Comparison of ENCODE assay signal across 9 mouse cellular contexts in the genomic region with DNA sequence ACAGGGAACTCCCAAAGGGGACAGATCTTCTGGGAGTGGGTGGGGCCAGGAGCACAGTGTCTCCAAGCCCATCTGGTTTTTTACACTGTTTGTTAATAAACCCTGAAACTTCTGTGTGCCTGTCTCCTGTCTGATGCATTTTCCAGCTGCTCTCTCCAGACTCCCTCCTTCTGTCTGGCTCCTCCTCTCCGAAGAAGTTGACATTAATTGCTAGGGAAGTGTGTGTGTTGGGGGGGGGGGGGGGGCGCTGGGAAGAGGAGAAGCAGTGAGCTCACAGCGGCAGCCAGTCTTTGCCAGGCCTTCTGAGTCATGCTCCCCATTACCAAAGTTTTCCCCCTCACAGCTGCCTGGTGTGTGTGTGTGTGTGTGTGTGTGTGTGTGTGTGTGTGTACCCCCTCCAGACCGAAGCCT. TPM values are rescaled to one million over a fixed set of nuclear protein-coding genes. Genes with fewer than 3 reads are reported as not detected.
DNase-seq lines count a peak whose midpoint lies in the region; ATAC-seq and TF ChIP-seq lines count a peak whose summit lies in the region.
"Had no signal": no experiment of that assay in that cellular context is flagged by ENCODE, and none has a peak within 500 bp of the region (broad histone marks: within the 10 kb centered on the region; RNA-seq: fewer than 3 reads in every experiment).

No protein-coding gene starts in this region.

- DNase-seq in cerebellum, adult 9-10 months = peak; percentile 30
- DNase-seq in cerebellum, postnatal 4 days (ENCODE audit: low spot score in 2 of 2) = no peak
- DNase-seq in heart, adult 11 months = peak; percentile 98
- no peak for DNase-seq in spleen, adult 12 weeks (ENCODE audit: low spot score)

- 0 out of 2 replicates have a peak, but pooled peaks cover 6% of the 10 kb centered on the region for H3K27me3 ChIP-seq in intestine, postnatal 0 days (replicated peaks; ENCODE audit: control insufficient read depth, insufficient read depth, low read length)
- H3K27me3 ChIP-seq in neural tube, embryonic 12.5 days (replicated peaks) = no peaks in the 10 kb centered on the region

- TF ChIP-seq CTCF in intestine, postnatal 0 days (IDR thresholded peaks at IDR 0.05; ENCODE audit: low read depth) = no peak

- H3K9me3 ChIP-seq in intestine, postnatal 0 days (ENCODE audit: control insufficient read depth) = no peaks in the 10 kb centered on the region
- H3K9me3 ChIP-seq in neural tube, embryonic 12.5 days = no peaks in the 10 kb centered on the region

- no peak overlapping the region for H3K4me3 ChIP-seq in brown adipose tissue, adult 24 weeks (ENCODE audit: insufficient read depth, low read depth, low read length)
- no peak overlapping the region for H3K4me3 ChIP-seq in intestine, postnatal 0 days (ENCODE audit: low read depth, low read length)
- H3K4me3 ChIP-seq in neural tube, embryonic 12.5 days = no peak overlapping the region

- peaks cover 10% of the 10 kb centered on the region for H3K36me3 ChIP-seq in intestine, postnatal 0 days (ENCODE audit: control insufficient read depth, insufficient read depth)
- H3K36me3 ChIP-seq in neural tube, embryonic 12.5 days = peaks cover 15% of the 10 kb centered on the region

- 4% methylated on average over 3 of the region's 4 CpGs for WGBS in intestine, postnatal 0 days
- 10% methylated on average over 3 of the region's 4 CpGs for WGBS in neural tube, embryonic 12.5 days

- ATAC-seq in intestine, postnatal 0 days = peak; percentile 19
- no peak for ATAC-seq in neural tube, embryonic 12.5 days (ENCODE audit: low FRiP score, low read depth)
- ATAC-seq in erythroid progenitor cell, adult 5-6 weeks (replicated peaks; ENCODE audit: low FRiP score, poor library complexity, severe bottlenecking) = no peak

- no peak overlapping the region for H3K9ac ChIP-seq in intestine, postnatal 0 days (ENCODE audit: low read depth, low read length)
- H3K9ac ChIP-seq in neural tube, embryonic 12.5 days = no peak overlapping the region; the same call in 1 of the 2 replicates

- H3K4me2 ChIP-seq in intestine, postnatal 0 days (replicated peaks; ENCODE audit: low read depth) = no peak overlapping the region
- peak overlapping the region; percentile 83 for H3K4me2 ChIP-seq in neural tube, embryonic 12.5 days (replicated peaks)

- H3K4me1 ChIP-seq in brown adipose tissue, adult 24 weeks (ENCODE audit: control insufficient read depth, insufficient read depth, insufficient read length, low read length) = peaks cover 15% of the 10 kb centered on the region
- H3K4me1 ChIP-seq in intestine, postnatal 0 days (replicated peaks; ENCODE audit: control insufficient read depth, insufficient read depth, low read length) = 0 out of 2 replicates have a peak, but pooled peaks cover 8% of the 10 kb centered on the region
- H3K4me1 ChIP-seq in neural tube, embryonic 12.5 days = peaks cover 72% of the 10 kb centered on the region

- peak overlapping the region; percentile 67 for H3K27ac ChIP-seq in brown adipose tissue, adult 24 weeks (replicated peaks; ENCODE audit: low read depth, low read length)
- H3K27ac ChIP-seq in intestine, postnatal 0 days (ENCODE audit: low read depth, low read length) = peak overlapping the region; percentile 68; the same call in 1 of the 2 replicates
- no peak overlapping the region for H3K27ac ChIP-seq in neural tube, embryonic 12.5 days

RNA-seq across cellular contexts. Expression of a gene that starts 0.7 kb away (rescaled TPM):
- 4.9 and 5.5 TPM in 2 replicates for polyA plus RNA-seq in brown adipose tissue, adult 24 weeks (2012; ENCODE audit: insufficient read depth, insufficient read length, missing spikeins)
- polyA plus RNA-seq in intestine, postnatal 0 days (2015; fragmentation: Nextera tagmentation; extraction: Ambion mirVana) = 2.3 and 2.6 TPM in 2 replicates
- 2.5 and 3.0 TPM in 2 replicates for polyA plus RNA-seq in neural tube, embryonic 12.5 days (2016; fragmentation: Nextera tagmentation; extraction: Ambion mirVana)
- total RNA-seq in erythroid progenitor cell, adult 5-6 weeks (2015; ENCODE audit: low replicate concordance) = not detected in 2 replicates
- total RNA-seq in erythroid progenitor cell, adult 5-6 weeks (2017; ENCODE audit: low replicate concordance) = not detected in 2 replicates

RNA-seq across cellular contexts. Expression of a gene that starts 3.1 kb away (rescaled TPM):
- 1.8 TPM in 1 of 2 replicates, not detected in the other for polyA plus RNA-seq in brown adipose tissue, adult 24 weeks (2012; ENCODE audit: insufficient read depth, insufficient read length, missing spikeins)
- polyA plus RNA-seq in intestine, postnatal 0 days (2015; fragmentation: Nextera tagmentation; extraction: Ambion mirVana) = 1.5 and 1.9 TPM in 2 replicates
- polyA plus RNA-seq in neural tube, embryonic 12.5 days (2016; fragmentation: Nextera tagmentation; extraction: Ambion mirVana) = 13.0 and 13.7 TPM in 2 replicates
- total RNA-seq in erythroid progenitor cell, adult 5-6 weeks (2015; ENCODE audit: low replicate concordance) = 2.9 TPM in 1 of 2 replicates, not detected in the other
- total RNA-seq in erythroid progenitor cell, adult 5-6 weeks (2017; ENCODE audit: low replicate concordance) = 0.64 and 4.4 TPM in 2 replicates

RNA-seq across cellular contexts. Expression of a gene that starts 9.9 kb away (rescaled TPM):
- 3.2 and 3.4 TPM in 2 replicates for polyA plus RNA-seq in brown adipose tissue, adult 24 weeks (2012; ENCODE audit: insufficient read depth, insufficient read length, missing spikeins)
- 2.9 TPM in 2 replicates for polyA plus RNA-seq in intestine, postnatal 0 days (2015; fragmentation: Nextera tagmentation; extraction: Ambion mirVana)
- 4.4 and 4.5 TPM in 2 replicates for polyA plus RNA-seq in neural tube, embryonic 12.5 days (2016; fragmentation: Nextera tagmentation; extraction: Ambion mirVana)
- total RNA-seq in erythroid progenitor cell, adult 5-6 weeks (2015; ENCODE audit: low replicate concordance) = 7.1 and 8.6 TPM in 2 replicates
- 4.6 and 11.6 TPM in 2 replicates for total RNA-seq in erythroid progenitor cell, adult 5-6 weeks (2017; ENCODE audit: low replicate concordance)

RNA-seq across cellular contexts. Expression of a gene that starts 18.6 kb away (rescaled TPM):
- not detected in 2 replicates for polyA plus RNA-seq in brown adipose tissue, adult 24 weeks (2012; ENCODE audit: insufficient read depth, insufficient read length, missing spikeins)
- polyA plus RNA-seq in intestine, postnatal 0 days (2015; fragmentation: Nextera tagmentation; extraction: Ambion mirVana) = not detected in 2 replicates
- polyA plus RNA-seq in neural tube, embryonic 12.5 days (2016; fragmentation: Nextera tagmentation; extraction: Ambion mirVana) = 0.29 TPM in 1 of 2 replicates, not detected in the other
- not detected in 2 replicates for total RNA-seq in erythroid progenitor cell, adult 5-6 weeks (2015; ENCODE audit: low replicate concordance)
- total RNA-seq in erythroid progenitor cell, adult 5-6 weeks (2017; ENCODE audit: low replicate concordance) = not detected in 2 replicates
- polyA plus RNA-seq: gonadal fat pad, adult 2 months had no signal

RNA-seq across cellular contexts. Expression of a gene that starts 39.3 kb away (rescaled TPM):
- polyA plus RNA-seq in brown adipose tissue, adult 24 weeks (2012; ENCODE audit: insufficient read depth, insufficient read length, missing spikeins) = 5.4 and 8.1 TPM in 2 replicates
- 0.47 and 0.76 TPM in 2 replicates for polyA plus RNA-seq in intestine, postnatal 0 days (2015; fragmentation: Nextera tagmentation; extraction: Ambion mirVana)
- 0.13 TPM in 2 replicates for polyA plus RNA-seq in neural tube, embryonic 12.5 days (2016; fragmentation: Nextera tagmentation; extraction: Ambion mirVana)
- total RNA-seq in erythroid progenitor cell, adult 5-6 weeks (2015; ENCODE audit: low replicate concordance) = not detected in 2 replicates
- not detected in 2 replicates for total RNA-seq in erythroid progenitor cell, adult 5-6 weeks (2017; ENCODE audit: low replicate concordance)

Comparison
In these comparisons a context has a peak if more than half of its experiments do, and no peak if none do; other contexts are left out.
1. DNase-seq: peak in cerebellum, adult 9-10 months (single experiment) and heart, adult 11 months (single experiment); none in cerebellum, postnatal 4 days (0 of 2) and spleen, adult 12 weeks (single experiment).